Mouse (Mus musculus): ENCODE data around the gene Sumo3. TPM values are rescaled to one million over a fixed set of nuclear protein-coding genes. Genes with fewer than 3 reads are reported as not detected.

The Sumo3 gene
- total and polyA plus RNA-seq, 3 experiments, result 151 to 342 TPM; not detected in 1

GRCm38 (mm10) chr10:77560090-77560489, 45.8 kb upstream of the Sumo3 start:
- Histone ChIP-seq H3K9ac (ENCODE audit: control insufficient read depth, low read depth, low read length, poor library complexity, severe bottlenecking) (no peak overlapping the region), H3K36me3 (ENCODE audit: control insufficient read depth in 1 of 2, insufficient read depth in 2 of 2, low read length in 2 of 2) (peaks cover 7 to 17% of the 10 kb centered on the region in 2 experiments), H3K27ac (ENCODE audit: control insufficient read depth, low read depth, low read length) (no peak overlapping the region), H3K4me1 (ENCODE audit: control insufficient read depth in 1 of 2, insufficient read depth in 2 of 2, low read length in 2 of 2) (peaks cover 14 to 29% of the 10 kb centered on the region in 2 experiments), H3K27me3 (ENCODE audit: control insufficient read depth in 1 of 2, insufficient read depth in 2 of 2, low read length in 2 of 2) (no peaks in the 10 kb centered on the region), H3K79me2 (ENCODE audit: control insufficient read depth, insufficient read depth, low read length, poor library complexity) (no peaks in the 10 kb centered on the region), H3K9me3 (replicated peaks; ENCODE audit: insufficient read depth, low read length) (no peaks in the 10 kb centered on the region), H3K4me3 (ENCODE audit: control insufficient read depth in 1 of 2, insufficient read depth in 1 of 2, low read depth in 2 of 2, low read length in 2 of 2) (no peak overlapping the region)
- no peak for DNase-seq (ENCODE audit: low read depth, low spot score)
- TF ChIP-seq POLR2A (IDR thresholded peaks at IDR 0.05; ENCODE audit: control insufficient read depth in 1 of 2, insufficient read depth in 1 of 2, low read depth in 1 of 2, low read length in 2 of 2, poor library complexity in 1 of 2) (no peak), MYB (IDR thresholded peaks at IDR 0.05; ENCODE audit: low read depth, low read length) (no peak), USF2 (IDR thresholded peaks at IDR 0.05; ENCODE audit: borderline replicate concordance in 1 of 2, insufficient read depth in 1 of 2, low read depth in 1 of 2, low read length in 2 of 2) (no peak), JUND (IDR thresholded peaks at IDR 0.05; ENCODE audit: low read depth, low read length) (no peak), TBP (IDR thresholded peaks at IDR 0.05; ENCODE audit: low read depth, low read length) (no peak), GATA1 (IDR thresholded peaks at IDR 0.05; ENCODE audit: low read depth, low read length) (no peak), NRF1 (IDR thresholded peaks at IDR 0.05; ENCODE audit: insufficient read depth, low read depth, low read length, poor library complexity, severe bottlenecking) (no peak), MXI1 (IDR thresholded peaks at IDR 0.05; ENCODE audit: low read depth, low read length) (no peak)

GRCm38 (mm10) chr10:77560830-77561229, 45.1 kb upstream of the Sumo3 start:
- Histone ChIP-seq H3K79me2 (ENCODE audit: control insufficient read depth, insufficient read depth, low read length, poor library complexity) (no peaks in the 10 kb centered on the region), H3K27me3 (ENCODE audit: control insufficient read depth in 1 of 2, insufficient read depth in 2 of 2, low read length in 2 of 2) (no peaks in the 10 kb centered on the region), H3K36me3 (ENCODE audit: control insufficient read depth in 1 of 2, insufficient read depth in 2 of 2, low read length in 2 of 2) (peaks cover 7 to 23% of the 10 kb centered on the region in 2 experiments), H3K9ac (ENCODE audit: control insufficient read depth, low read depth, low read length, poor library complexity, severe bottlenecking) (no peak overlapping the region), H3K27ac (ENCODE audit: control insufficient read depth, low read depth, low read length) (peak overlapping the region; percentile 4; the same call in 1 of the 2 replicates), H3K4me3 (ENCODE audit: control insufficient read depth in 1 of 2, insufficient read depth in 1 of 2, low read depth in 2 of 2, low read length in 2 of 2) (no peak overlapping the region), H3K9me3 (replicated peaks; ENCODE audit: insufficient read depth, low read length) (no peaks in the 10 kb centered on the region), H3K4me1 (ENCODE audit: control insufficient read depth in 1 of 2, insufficient read depth in 2 of 2, low read length in 2 of 2) (peaks cover 20 to 36% of the 10 kb centered on the region in 2 experiments)
- peak; percentile 59 for DNase-seq (ENCODE audit: low read depth, low spot score)
- TF ChIP-seq E2F4 (IDR thresholded peaks at IDR 0.05; ENCODE audit: borderline replicate concordance, low read depth, low read length), result no peak
- TF ChIP-seq MAX (IDR thresholded peaks at IDR 0.05; ENCODE audit: low read length), result peak; percentile 79

GRCm38 (mm10) chr10:77561508-77561907, 44.4 kb upstream of the Sumo3 start:
- H3K79me2 ChIP-seq (ENCODE audit: control insufficient read depth, insufficient read depth, low read length, poor library complexity), result no peaks in the 10 kb centered on the region
- no peaks in the 10 kb centered on the region for H3K27me3 ChIP-seq (ENCODE audit: control insufficient read depth in 1 of 2, insufficient read depth in 2 of 2, low read length in 2 of 2)
- no peak overlapping the region for H3K9ac ChIP-seq (ENCODE audit: control insufficient read depth, low read depth, low read length, poor library complexity, severe bottlenecking)
- peak; percentile 72 for DNase-seq (ENCODE audit: low read depth, low spot score)
- H3K27ac ChIP-seq (ENCODE audit: control insufficient read depth, low read depth, low read length), result peak overlapping the region; percentile 4; the same call in 1 of the 2 replicates
- no peak for TF ChIP-seq CTCF (IDR thresholded peaks at IDR 0.05 in 2 of 3, conservative IDR thresholded peaks at IDR 0.05 in 1 of 3; ENCODE audit: control insufficient read depth in 1 of 3, insufficient read depth in 1 of 3, low read depth in 2 of 3, low read length in 3 of 3, poor library complexity in 1 of 3, severe bottlenecking in 1 of 3)
- no peak; a peak in 1 of 4 replicates for TF ChIP-seq POLR2A (IDR thresholded peaks at IDR 0.05; ENCODE audit: control insufficient read depth in 1 of 2, insufficient read depth in 1 of 2, low read depth in 1 of 2, low read length in 2 of 2, poor library complexity in 1 of 2)
- peak; percentile 41; the same call in 1 of the 2 replicates for TF ChIP-seq TAL1 (IDR thresholded peaks at IDR 0.05; ENCODE audit: low read length)
- TF ChIP-seq CHD2 (IDR thresholded peaks at IDR 0.05; ENCODE audit: low read length), result no peak
- TF ChIP-seq MEF2A (IDR thresholded peaks at IDR 0.05; ENCODE audit: extremely low read depth, insufficient replicate concordance, low read depth, low read length, poor library complexity, severe bottlenecking), result no peak
- no peak for TF ChIP-seq POLR2AphosphoS5 (IDR thresholded peaks at IDR 0.05; ENCODE audit: borderline replicate concordance, low read depth, low read length)
- TF ChIP-seq POLR2AphosphoS2 (IDR thresholded peaks at IDR 0.05; ENCODE audit: low read length), result no peak
- no peak for TF ChIP-seq ZMIZ1 (IDR thresholded peaks at IDR 0.05; ENCODE audit: low read depth, low read length)
- 0 out of 2 replicates have a peak, but pooled peaks have one; percentile 19 for TF ChIP-seq GATA1 (IDR thresholded peaks at IDR 0.05; ENCODE audit: low read depth, low read length)
- TF ChIP-seq ETS1 (IDR thresholded peaks at IDR 0.05; ENCODE audit: low read depth, low read length), result peak; percentile 25; the same call in 1 of the 2 replicates
- no peak for TF ChIP-seq USF1 (IDR thresholded peaks at IDR 0.05; ENCODE audit: low read depth, low read length)
- no peak for TF ChIP-seq TCF12 (IDR thresholded peaks at IDR 0.05; ENCODE audit: low read depth, low read length)
- TF ChIP-seq EP300 (IDR thresholded peaks at IDR 0.05; ENCODE audit: low read depth in 1 of 2, low read length in 2 of 2), result 0 out of 4 replicates have a peak, but pooled peaks of 1 of the 2 experiments have one; percentile 20
- H3K4me1 ChIP-seq (ENCODE audit: control insufficient read depth in 1 of 2, insufficient read depth in 2 of 2, low read length in 2 of 2), result peaks cover 20 to 42% of the 10 kb centered on the region in 2 experiments
- no peaks in the 10 kb centered on the region for H3K9me3 ChIP-seq (replicated peaks; ENCODE audit: insufficient read depth, low read length)
- H3K4me3 ChIP-seq (ENCODE audit: control insufficient read depth in 1 of 2, insufficient read depth in 1 of 2, low read depth in 2 of 2, low read length in 2 of 2), result no peak overlapping the region
- peaks cover 7 to 24% of the 10 kb centered on the region in 2 experiments for H3K36me3 ChIP-seq (ENCODE audit: control insufficient read depth in 1 of 2, insufficient read depth in 2 of 2, low read length in 2 of 2)

Data from MEL (cell line).